ENCODE assay signal across 9 mouse cellular contexts in genomic region chr11:76469311-76469998, GRCm38 (mm10).
DNase-seq lines count a peak whose midpoint lies in the region; ATAC-seq and TF ChIP-seq lines count a peak whose summit lies in the region.
"Had no signal": no experiment of that assay in that cellular context is flagged by ENCODE, and none has a peak within 500 bp of the region (broad histone marks: within the 10 kb centered on the region; RNA-seq: fewer than 3 reads in every experiment).

No protein-coding gene starts in this region.

- H3K36me3 ChIP-seq in heart, embryonic 15.5 days: no peaks in the 10 kb centered on the region
- H3K36me3 ChIP-seq in heart, adult 2 months (ENCODE audit: control insufficient read depth, insufficient read depth, low read length): no peaks in the 10 kb centered on the region
- H3K36me3 ChIP-seq in ES-Bruce4 (ENCODE audit: control insufficient read depth, insufficient read depth, low read length, poor library complexity, severe bottlenecking): no peaks in the 10 kb centered on the region
- H3K36me3 ChIP-seq in embryonic facial prominence, embryonic 14.5 days (ENCODE audit: control insufficient read depth, insufficient read depth, low read length): 0 out of 2 replicates have a peak, but pooled peaks cover 3% of the 10 kb centered on the region
- H3K36me3 ChIP-seq in limb, embryonic 15.5 days: peaks cover 28% of the 10 kb centered on the region
- H3K36me3 ChIP-seq: liver, embryonic 15.5 days had no signal

- H3K79me2 ChIP-seq in heart, adult 2 months (replicated peaks; ENCODE audit: control insufficient read depth, insufficient read depth, low read length): no peaks in the 10 kb centered on the region; the same call in 1 of the 2 replicates

- H3K4me2 ChIP-seq in heart, embryonic 15.5 days: no peak overlapping the region
- no peak overlapping the region for H3K4me2 ChIP-seq in embryonic facial prominence, embryonic 14.5 days (ENCODE audit: low read depth, low read length)
- H3K4me2 ChIP-seq in limb, embryonic 15.5 days: no peak overlapping the region
- H3K4me2 ChIP-seq: liver, embryonic 15.5 days had no signal

- no peak for TF ChIP-seq EP300 in heart, adult 2 months (IDR thresholded peaks at IDR 0.05; ENCODE audit: insufficient read depth, low read depth, low read length)
- 0 out of 2 replicates have a peak, but pooled peaks have one; percentile 12 for TF ChIP-seq EP300 in ES-Bruce4 (IDR thresholded peaks at IDR 0.05; ENCODE audit: insufficient read depth, low read depth, low read length)

- DNase-seq in heart, adult 2 months: no peak
- DNase-seq in embryonic facial prominence, embryonic 14.5 days (ENCODE audit: low spot score): peak; percentile 88
- DNase-seq in spleen, adult 18-20 months: no peak
- no peak for DNase-seq in layer of hippocampus, adult 11-12 months (ENCODE audit: low spot score)
- DNase-seq in layer of hippocampus, adult 8-10 months (ENCODE audit: low spot score in 2 of 2): no peak

- no peaks in the 10 kb centered on the region for H3K27me3 ChIP-seq in heart, embryonic 15.5 days
- H3K27me3 ChIP-seq in heart, adult 2 months (ENCODE audit: control insufficient read depth, insufficient read depth, low read length): no peaks in the 10 kb centered on the region
- H3K27me3 ChIP-seq in ES-Bruce4 (ENCODE audit: control insufficient read depth, insufficient read depth, low read length, poor library complexity, severe bottlenecking): no peaks in the 10 kb centered on the region
- H3K27me3 ChIP-seq in embryonic facial prominence, embryonic 14.5 days (replicated peaks; ENCODE audit: control insufficient read depth, insufficient read depth, low read length): no peaks in the 10 kb centered on the region
- no peaks in the 10 kb centered on the region for H3K27me3 ChIP-seq in limb, embryonic 15.5 days
- H3K27me3 ChIP-seq: liver, embryonic 15.5 days had no signal

- H3K4me3 ChIP-seq in heart, embryonic 15.5 days: no peak overlapping the region
- H3K4me3 ChIP-seq in heart, adult 2 months: no peak overlapping the region
- no peak overlapping the region for H3K4me3 ChIP-seq in ES-Bruce4 (ENCODE audit: low read depth, low read length)
- no peak overlapping the region for H3K4me3 ChIP-seq in embryonic facial prominence, embryonic 14.5 days (ENCODE audit: low read depth, low read length)
- no peak overlapping the region for H3K4me3 ChIP-seq in limb, embryonic 15.5 days
- H3K4me3 ChIP-seq: liver, embryonic 15.5 days had no signal

- H3K9ac ChIP-seq in heart, embryonic 15.5 days: no peak overlapping the region
- H3K9ac ChIP-seq in heart, adult 2 months (ENCODE audit: low read depth, low read length): no peak overlapping the region
- H3K9ac ChIP-seq in ES-Bruce4 (ENCODE audit: low read depth, poor library complexity, severe bottlenecking): no peak overlapping the region
- peak overlapping the region; percentile 36; the same call in 1 of the 2 replicates for H3K9ac ChIP-seq in embryonic facial prominence, embryonic 14.5 days (ENCODE audit: low read depth, low read length)
- no peak overlapping the region for H3K9ac ChIP-seq in limb, embryonic 15.5 days
- H3K9ac ChIP-seq: liver, embryonic 15.5 days had no signal

- ATAC-seq in heart, embryonic 15.5 days (replicated peaks; ENCODE audit: insufficient number of reproducible peaks, insufficient read depth, low FRiP score, low read depth): peak; percentile 24; the same call in 1 of the 2 replicates
- peak; percentile 8; the same call in 1 of the 2 replicates for ATAC-seq in embryonic facial prominence, embryonic 14.5 days (ENCODE audit: low read depth)
- no peak for ATAC-seq in limb, embryonic 15.5 days (ENCODE audit: insufficient number of reproducible peaks, low FRiP score, low TSS enrichment, low read depth)

- H3K4me1 ChIP-seq in heart, embryonic 15.5 days (replicated peaks): peaks cover 38% of the 10 kb centered on the region
- H3K4me1 ChIP-seq in heart, adult 2 months (ENCODE audit: control insufficient read depth, insufficient read depth, low read length): peaks cover 2% of the 10 kb centered on the region; the same call in 1 of the 2 replicates
- H3K4me1 ChIP-seq in ES-Bruce4 (ENCODE audit: control insufficient read depth, insufficient read depth, low read length): peaks cover 4% of the 10 kb centered on the region
- H3K4me1 ChIP-seq in embryonic facial prominence, embryonic 14.5 days (ENCODE audit: control insufficient read depth, insufficient read depth, low read length): peaks cover 34% of the 10 kb centered on the region
- H3K4me1 ChIP-seq in limb, embryonic 15.5 days: peaks cover 45% of the 10 kb centered on the region
- H3K4me1 ChIP-seq: liver, embryonic 15.5 days had no signal

- TF ChIP-seq POLR2A in heart, adult 2 months (IDR thresholded peaks at IDR 0.05; ENCODE audit: insufficient read depth, low read depth, low read length): no peak
- TF ChIP-seq POLR2A in ES-Bruce4 (IDR thresholded peaks at IDR 0.05; ENCODE audit: insufficient read depth, low read length): no peak

- TF ChIP-seq CTCF in heart, adult 2 months (IDR thresholded peaks at IDR 0.05): no peak
- TF ChIP-seq CTCF in ES-Bruce4 (IDR thresholded peaks at IDR 0.05; ENCODE audit: low read depth, low read length): no peak

- intact Hi-C loops in heart, adult 2 months (cut with DNase I): no loop called here

- H3K27ac ChIP-seq in heart, embryonic 15.5 days: peak overlapping the region; percentile 68
- H3K27ac ChIP-seq in heart, adult 2 months: no peak overlapping the region
- H3K27ac ChIP-seq in ES-Bruce4 (ENCODE audit: insufficient read depth, low read length): peak overlapping the region; percentile 47; the same call in 1 of the 2 replicates
- peak overlapping the region; percentile 22 for H3K27ac ChIP-seq in embryonic facial prominence, embryonic 14.5 days (replicated peaks; ENCODE audit: low read depth, low read length)
- 0 out of 2 replicates have a peak overlapping the region, but pooled peaks have one; percentile 29 for H3K27ac ChIP-seq in limb, embryonic 15.5 days
- H3K27ac ChIP-seq: liver, embryonic 15.5 days had no signal

- H3K9me3 ChIP-seq in heart, embryonic 15.5 days (replicated peaks): no peaks in the 10 kb centered on the region
- no peaks in the 10 kb centered on the region for H3K9me3 ChIP-seq in ES-Bruce4 (replicated peaks; ENCODE audit: control insufficient read depth, insufficient read depth, low read length, poor library complexity, severe bottlenecking)
- H3K9me3 ChIP-seq in embryonic facial prominence, embryonic 14.5 days (ENCODE audit: control insufficient read depth, low read length): no peaks in the 10 kb centered on the region
- no peaks in the 10 kb centered on the region for H3K9me3 ChIP-seq in limb, embryonic 15.5 days
- H3K9me3 ChIP-seq: liver, embryonic 15.5 days had no signal

- WGBS in heart, embryonic 15.5 days: 53% methylated on average over 11 of the region's 11 CpGs
- 58% methylated on average over 11 of the region's 11 CpGs for WGBS in heart, adult 2 months
- 26% methylated on average over 11 of the region's 11 CpGs for WGBS in embryonic facial prominence, embryonic 14.5 days
- WGBS in limb, embryonic 15.5 days: 36% methylated on average over 11 of the region's 11 CpGs
